Mouse (Mus musculus): ENCODE results near the gene 3830406C13Rik.

DNA sequence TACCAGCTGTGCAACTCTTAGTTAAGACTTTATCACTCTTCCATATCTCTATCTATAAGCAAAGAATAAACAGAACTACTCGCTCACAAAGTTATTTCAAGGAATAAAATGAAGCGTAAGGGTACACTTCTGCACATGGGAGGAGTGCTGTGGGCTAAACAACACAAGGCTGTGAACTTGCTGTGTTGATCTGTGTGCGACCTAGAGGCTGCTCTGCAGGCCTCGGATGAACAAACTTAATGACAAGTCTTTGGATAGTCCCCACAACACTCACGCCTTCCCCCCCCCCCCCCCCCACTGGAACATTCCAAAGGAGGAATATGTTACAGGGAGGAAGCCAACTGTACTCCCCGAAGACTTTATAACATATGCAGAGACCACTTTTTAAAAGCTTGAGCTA lies 332 bp upstream of the 3830406C13Rik start, which contains the start of gene Gm49355:
- TF ChIP-seq CTCF (IDR thresholded peaks at IDR 0.05; ENCODE audit: control insufficient read depth, insufficient read depth, low read length) (no peak), POLR2A (IDR thresholded peaks at IDR 0.05; ENCODE audit: borderline replicate concordance, control insufficient read depth, low read depth, low read length) (no peak)

All from bone marrow, adult 2 months (tissue).